Mouse (Mus musculus) limb, embryonic 12.5 days (tissue): ENCODE data around the gene Lrmda. TPM values are rescaled to one million over a fixed set of nuclear protein-coding genes. Genes with fewer than 3 reads are reported as not detected.

Experiments
- ATAC-seq: fragments of 200-750 bp; cut with Nextera tagmentation; 2 replicates; pipeline ENCODE4 v1.8.0; 2017; ENCODE audit warnings: low read depth, moderate TSS enrichment; ENCODE audit not compliant: insufficient number of reproducible peaks, insufficient read depth, low FRiP score, low TSS enrichment
- H3K27ac ChIP-seq: fragments of 300-500 bp; sonication (generic); 2 replicates; pipeline ENCODE4 v1.5.1; 2016; ENCODE audit warnings: mild to moderate bottlenecking, moderate library complexity
- H3K27me3 ChIP-seq: fragments of 300-500 bp; sonication (generic); 2 replicates; pipeline ENCODE4 v1.6.1; 2016; ENCODE audit warnings: mild to moderate bottlenecking, moderate library complexity
- H3K36me3 ChIP-seq: fragments of 300-500 bp; sonication (generic); 2 replicates; pipeline ENCODE4 v1.6.1; 2016; ENCODE audit warnings: mild to moderate bottlenecking, moderate library complexity
- H3K4me1 ChIP-seq: fragments of 300-500 bp; sonication (generic); replicated peaks from 2 replicates; pipeline ENCODE4 v1.6.1; 2016
- H3K4me2 ChIP-seq: fragments of 300-500 bp; sonication (generic); 2 replicates; pipeline ENCODE4 v1.6.1; 2016; ENCODE audit warnings: mild to moderate bottlenecking, moderate library complexity
- H3K4me3 ChIP-seq: fragments of 300-500 bp; sonication (generic); replicated peaks from 2 replicates; pipeline ENCODE4 v1.5.1; 2016; ENCODE audit warnings: mild to moderate bottlenecking
- H3K9ac ChIP-seq: fragments of 300-500 bp; sonication (generic); replicated peaks from 2 replicates; pipeline ENCODE4 v1.6.1; 2016; ENCODE audit warnings: mild to moderate bottlenecking, moderate library complexity
- H3K9me3 ChIP-seq: fragments of 300-500 bp; sonication (generic); 2 replicates; pipeline ENCODE4 v1.6.1; 2016; ENCODE audit warnings: mild to moderate bottlenecking, moderate library complexity
- WGBS: fragments of 180-500 bp; shearing (Covaris S2); methylation state at CpG from one replicate; pipeline ENCODE4 v1.1.7; 2016; 5-methylcytosine and 5-hydroxymethylcytosine counted together
- polyA plus RNA-seq: library from polyadenylated mRNA; unstranded; fragments of >200 nt; fragmentation: Nextera tagmentation; extraction: Ambion mirVana; gene quantifications from 2 replicates; pipeline ENCODE4 v1.2.1, GENCODE M21; 2016

Lrmda gene
- polyA plus RNA-seq, 1 experiment from 2014 or later: 0.41 TPM

DNA sequence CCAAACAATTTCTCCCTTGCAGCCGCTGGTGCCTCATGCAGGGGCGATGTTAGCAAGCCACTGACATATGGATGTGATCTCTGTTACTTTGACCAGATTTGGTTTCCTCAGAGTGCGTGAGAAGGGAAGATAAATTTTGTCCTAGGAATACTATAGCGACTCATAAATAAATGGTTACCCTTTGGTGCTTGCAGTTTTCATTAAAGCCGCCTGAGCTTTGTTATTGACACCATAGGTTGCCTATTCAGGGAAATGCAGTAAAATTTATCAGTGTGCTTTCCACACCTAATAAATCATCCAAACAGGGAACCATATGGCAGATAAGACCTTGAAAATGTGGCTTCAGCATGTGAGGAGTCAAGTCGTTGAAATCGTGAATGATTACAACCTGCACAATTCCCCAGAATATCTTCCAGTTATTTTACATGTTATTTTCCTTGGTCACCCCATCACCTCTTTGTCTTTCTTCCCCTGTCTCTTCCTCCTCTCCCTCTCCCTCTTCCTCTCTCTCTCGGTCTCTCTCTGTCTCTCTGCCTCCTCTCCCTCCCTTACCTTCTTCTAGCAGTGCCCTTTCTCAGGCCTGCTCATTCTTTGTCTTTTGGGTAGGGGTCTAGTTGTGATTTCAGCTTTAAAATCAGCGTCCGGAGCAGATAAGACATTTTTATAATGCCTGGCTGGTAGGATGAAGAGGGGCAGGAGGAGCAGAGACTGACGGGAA, 148.7 kb downstream of the Lrmda start:
- Histone ChIP-seq H3K36me3 (no peaks in the 10 kb centered on the region), H3K27ac (no peak overlapping the region), H3K9ac (no peak overlapping the region), H3K4me1 (peaks cover 35% of the 10 kb centered on the region), H3K4me3 (no peak overlapping the region), H3K9me3 (no peaks in the 10 kb centered on the region), H3K4me2 (peak overlapping the region; percentile 44), H3K27me3 (peaks cover 47% of the 10 kb centered on the region)
- ATAC-seq: no peak
- 12% methylated on average over 11 of the region's 11 CpGs for WGBS

DNA sequence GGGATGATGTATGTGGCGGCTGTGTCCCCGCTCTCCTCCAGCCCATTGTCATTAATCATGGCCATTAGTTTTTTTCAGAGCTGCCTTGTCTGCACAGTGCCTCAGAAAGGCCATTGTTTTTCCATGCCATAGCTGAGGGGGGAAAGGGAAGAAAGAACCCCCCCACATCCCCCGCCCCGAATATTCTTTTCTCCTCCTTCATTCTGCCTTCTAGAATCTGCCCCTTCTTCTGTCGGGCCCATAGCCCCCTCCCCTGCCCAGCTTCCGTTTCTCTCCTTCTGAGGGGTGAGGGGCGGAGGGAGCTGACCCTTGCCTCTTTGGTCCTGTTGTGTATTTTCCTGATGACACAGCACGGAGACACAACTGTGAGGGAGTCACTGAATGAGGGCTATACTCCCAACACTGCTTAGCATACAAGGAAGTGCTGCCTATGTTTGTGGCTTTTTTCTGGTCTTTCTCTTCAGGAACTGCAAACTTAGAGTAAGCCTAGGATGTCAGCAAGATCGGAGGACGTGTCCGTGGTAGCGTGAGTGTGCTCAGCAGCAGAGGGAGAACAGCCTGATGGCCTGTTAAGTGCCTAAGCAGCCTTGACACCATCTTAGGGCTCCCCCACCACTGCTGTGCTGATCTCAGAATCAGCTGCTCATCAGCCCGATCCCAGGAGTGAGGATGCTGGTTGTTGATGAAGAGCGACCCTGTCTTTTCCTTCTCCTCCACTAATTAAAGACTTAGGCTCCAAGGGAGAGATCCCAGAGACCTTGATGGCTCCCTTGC, 149.5 kb downstream of the Lrmda start:
- Histone ChIP-seq H3K9me3 (no peaks in the 10 kb centered on the region), H3K9ac (no peak overlapping the region), H3K36me3 (no peaks in the 10 kb centered on the region), H3K27me3 (peaks cover 43% of the 10 kb centered on the region), H3K4me1 (peaks cover 35% of the 10 kb centered on the region), H3K4me2 (peak overlapping the region; percentile 30), H3K4me3 (no peak overlapping the region), H3K27ac (no peak overlapping the region)
- no peak for ATAC-seq
- WGBS: 22% methylated on average over 14 of the region's 14 CpGs

DNA sequence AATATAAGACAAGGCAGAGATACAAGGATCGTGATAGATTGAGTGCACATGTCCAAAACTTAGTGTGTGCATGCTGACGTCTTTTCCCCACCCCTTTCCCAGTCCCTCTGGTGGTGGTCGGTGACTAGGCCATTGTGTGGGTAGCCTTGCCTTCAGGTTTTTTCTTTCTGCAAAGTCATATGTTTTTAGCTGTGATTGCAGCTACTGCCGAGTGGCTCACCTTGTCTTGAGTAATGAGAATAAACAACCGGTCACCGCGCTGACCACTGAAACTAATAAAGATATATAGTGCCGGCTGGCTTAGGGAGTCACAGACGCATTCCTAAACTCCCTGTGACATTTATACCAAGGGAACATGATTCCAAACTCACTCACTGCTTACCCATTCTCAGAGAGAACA, 155.2 kb downstream of the Lrmda start:
- Histone ChIP-seq H3K27me3 (peaks cover 29% of the 10 kb centered on the region), H3K4me1 (peaks cover 8% of the 10 kb centered on the region; the same call in 1 of the 2 replicates), H3K4me2 (no peak overlapping the region), H3K9ac (no peak overlapping the region), H3K4me3 (no peak overlapping the region), H3K9me3 (no peaks in the 10 kb centered on the region), H3K27ac (no peak overlapping the region), H3K36me3 (no peaks in the 10 kb centered on the region)
- no peak for ATAC-seq
- 17% methylated on average over 9 of the region's 9 CpGs for WGBS

DNA sequence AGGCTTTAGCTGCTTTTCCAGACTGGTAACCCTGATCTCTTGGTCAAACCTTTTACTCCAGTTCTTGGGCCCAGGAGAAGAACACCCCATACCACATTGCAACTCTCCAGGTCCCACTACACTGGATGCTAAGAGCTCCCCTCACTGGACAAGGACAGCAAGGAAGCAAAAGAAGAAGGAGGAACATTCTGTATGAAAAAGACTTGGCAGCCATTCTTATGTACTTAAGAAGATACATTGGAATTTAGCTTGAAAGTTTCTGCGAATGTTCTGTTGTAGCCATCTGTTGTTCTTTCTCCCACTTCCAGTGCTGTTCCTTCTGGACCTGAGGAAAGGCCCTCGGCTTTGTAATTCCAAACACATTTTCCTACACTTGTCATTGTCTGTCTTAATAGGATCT, 160.2 kb downstream of the Lrmda start:
- H3K9me3 ChIP-seq: no peaks in the 10 kb centered on the region

DNA sequence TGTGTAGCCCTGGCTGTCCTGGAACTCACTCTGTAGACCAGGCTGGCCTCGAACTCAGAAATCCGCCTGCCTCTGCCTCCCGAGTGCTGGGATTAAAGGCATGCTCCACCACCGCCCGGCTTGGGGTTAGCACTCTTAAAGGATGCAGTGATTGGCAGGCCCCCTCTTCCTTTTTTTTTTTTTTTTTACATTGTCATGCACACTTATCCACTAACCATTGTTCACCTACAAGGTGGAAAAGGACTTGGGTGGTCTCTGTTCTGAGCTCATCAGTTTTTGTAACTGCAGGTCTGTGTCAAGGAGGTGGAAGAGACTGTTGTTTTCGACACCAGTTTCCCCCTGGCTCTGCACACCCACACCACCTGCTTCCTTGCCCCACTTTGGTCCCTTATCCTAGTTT, 162.0 kb downstream of the Lrmda start:
- Histone ChIP-seq H3K9me3 (no peaks in the 10 kb centered on the region), H3K4me2 (no peak overlapping the region), H3K4me1 (no peaks in the 10 kb centered on the region), H3K27ac (no peak overlapping the region), H3K36me3 (no peaks in the 10 kb centered on the region), H3K4me3 (no peak overlapping the region), H3K9ac (no peak overlapping the region), H3K27me3 (peaks cover 12% of the 10 kb centered on the region)
- 92% methylated on average over 6 of the region's 6 CpGs for WGBS
- ATAC-seq: no peak

More for the DNA sequence above, 160.2 kb downstream of the Lrmda start:
- H3K27me3 ChIP-seq: peaks cover 13% of the 10 kb centered on the region
- ATAC-seq: no peak
- no peak overlapping the region for H3K27ac ChIP-seq
- H3K9ac ChIP-seq: no peak overlapping the region
- H3K4me1 ChIP-seq: peaks cover 6% of the 10 kb centered on the region; the same call in 1 of the 2 replicates
- no peaks in the 10 kb centered on the region for H3K36me3 ChIP-seq
- no peak overlapping the region for H3K4me2 ChIP-seq
- WGBS: 53% methylated on average over 2 of the region's 2 CpGs
- H3K4me3 ChIP-seq: no peak overlapping the region

DNA sequence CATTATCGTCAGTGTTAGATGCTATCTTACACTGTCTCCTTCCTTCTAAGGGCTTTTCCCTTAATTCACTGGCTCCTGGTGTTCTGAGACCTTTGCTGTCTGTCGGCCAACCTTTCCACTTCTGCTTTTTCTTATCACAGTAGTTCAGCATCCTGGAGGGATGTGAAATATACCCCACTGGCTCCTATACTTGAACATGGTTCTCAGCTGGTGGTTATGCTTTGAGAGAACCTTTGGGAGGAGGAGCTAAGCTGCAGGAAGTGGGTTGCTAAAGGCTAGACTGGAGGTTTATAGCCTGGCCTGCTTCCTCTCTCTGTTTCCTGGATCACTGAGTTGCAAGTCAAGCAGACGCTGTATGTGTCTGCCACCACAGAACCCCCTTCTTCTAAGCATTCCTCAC, 163.7 kb downstream of the Lrmda start:
- Histone ChIP-seq H3K36me3 (no peaks in the 10 kb centered on the region), H3K9me3 (no peaks in the 10 kb centered on the region), H3K27me3 (peaks cover 7% of the 10 kb centered on the region), H3K4me1 (no peaks in the 10 kb centered on the region), H3K9ac (no peak overlapping the region), H3K27ac (no peak overlapping the region), H3K4me2 (no peak overlapping the region), H3K4me3 (no peak overlapping the region)
- WGBS: 59% methylated on average over 3 of the region's 3 CpGs
- no peak for ATAC-seq

DNA sequence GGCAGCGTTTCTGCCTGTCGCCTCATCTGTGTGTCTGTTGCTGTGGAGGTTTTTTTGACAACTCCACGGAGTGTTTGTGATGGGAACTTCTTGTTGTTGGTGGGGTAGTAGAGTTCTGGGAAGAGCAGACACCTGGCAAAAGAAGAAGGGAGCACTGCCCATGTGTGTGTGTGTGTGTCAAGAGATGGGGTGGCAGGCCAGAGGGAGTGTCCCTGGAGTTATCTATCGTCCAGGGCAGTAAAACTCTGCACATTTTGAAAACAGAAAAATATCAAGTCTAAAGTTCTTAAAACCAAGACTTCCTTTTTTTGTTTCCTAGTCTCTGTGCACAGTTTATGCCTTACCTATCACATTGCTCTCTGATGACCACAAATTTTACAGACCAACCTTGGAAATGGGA, 165.9 kb downstream of the Lrmda start:
- H3K27ac ChIP-seq: no peak overlapping the region
- no peaks in the 10 kb centered on the region for H3K36me3 ChIP-seq
- no peaks in the 10 kb centered on the region for H3K4me1 ChIP-seq
- ATAC-seq: no peak
- 87% methylated on average over 4 of the region's 4 CpGs for WGBS
- H3K4me3 ChIP-seq: no peak overlapping the region
- H3K27me3 ChIP-seq: peaks cover 10% of the 10 kb centered on the region; the same call in 1 of the 2 replicates
- H3K4me2 ChIP-seq: no peak overlapping the region
- no peak overlapping the region for H3K9ac ChIP-seq
- H3K9me3 ChIP-seq: no peaks in the 10 kb centered on the region

DNA sequence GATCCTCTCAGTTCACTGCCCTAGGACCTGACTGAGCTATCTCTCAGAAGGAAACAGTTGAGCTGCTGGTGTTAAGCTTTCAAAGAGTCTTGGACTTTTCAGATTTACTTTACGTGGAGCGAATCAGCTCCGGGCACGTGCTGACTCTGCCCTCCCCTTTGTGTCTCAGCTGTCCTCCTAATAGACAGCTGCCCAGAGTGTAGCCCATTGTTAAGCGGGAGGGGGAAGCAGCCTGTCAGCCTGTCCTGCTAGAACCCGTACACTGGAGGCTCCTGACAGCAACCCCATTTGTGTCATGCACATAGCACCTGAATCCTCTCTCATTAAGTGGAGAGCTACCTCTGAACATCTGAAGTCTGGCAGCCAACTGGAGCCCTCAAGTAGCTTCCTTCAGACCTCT, 170.6 kb downstream of the Lrmda start:
- no peak for ATAC-seq
- Histone ChIP-seq H3K4me2 (no peak overlapping the region), H3K9me3 (no peaks in the 10 kb centered on the region), H3K36me3 (no peaks in the 10 kb centered on the region), H3K9ac (no peak overlapping the region), H3K4me1 (no peaks in the 10 kb centered on the region), H3K4me3 (no peak overlapping the region), H3K27me3 (peaks cover 26% of the 10 kb centered on the region), H3K27ac (no peak overlapping the region)
- 59% methylated on average over 6 of the region's 6 CpGs for WGBS

DNA sequence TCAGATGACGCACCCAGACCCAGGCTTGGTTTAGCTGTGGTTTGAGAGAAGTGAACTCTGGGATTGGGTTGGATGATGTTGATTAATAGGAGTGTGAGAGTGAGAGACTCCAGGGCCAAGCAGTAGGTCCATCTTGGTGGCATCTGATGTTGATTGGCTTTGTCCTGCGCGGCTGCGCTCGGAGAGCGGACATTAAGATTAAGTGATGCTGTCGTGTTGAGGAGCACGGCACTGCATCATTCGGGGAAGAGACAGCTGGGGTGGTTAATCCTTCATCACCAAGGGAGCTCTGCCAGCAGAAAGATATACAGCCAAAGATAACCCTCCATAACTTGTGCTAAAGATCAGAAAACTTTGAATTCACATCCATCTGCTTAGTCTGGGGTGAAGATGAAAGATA, 172.7 kb downstream of the Lrmda start:
- H3K9ac ChIP-seq: no peak overlapping the region
- no peaks in the 10 kb centered on the region for H3K4me1 ChIP-seq
- WGBS: 56% methylated on average over 9 of the region's 9 CpGs
- H3K4me2 ChIP-seq: no peak overlapping the region
- no peak for ATAC-seq
- H3K36me3 ChIP-seq: no peaks in the 10 kb centered on the region
- no peak overlapping the region for H3K27ac ChIP-seq
- no peak overlapping the region for H3K4me3 ChIP-seq
- H3K9me3 ChIP-seq: no peaks in the 10 kb centered on the region
- peaks cover 32% of the 10 kb centered on the region for H3K27me3 ChIP-seq

DNA sequence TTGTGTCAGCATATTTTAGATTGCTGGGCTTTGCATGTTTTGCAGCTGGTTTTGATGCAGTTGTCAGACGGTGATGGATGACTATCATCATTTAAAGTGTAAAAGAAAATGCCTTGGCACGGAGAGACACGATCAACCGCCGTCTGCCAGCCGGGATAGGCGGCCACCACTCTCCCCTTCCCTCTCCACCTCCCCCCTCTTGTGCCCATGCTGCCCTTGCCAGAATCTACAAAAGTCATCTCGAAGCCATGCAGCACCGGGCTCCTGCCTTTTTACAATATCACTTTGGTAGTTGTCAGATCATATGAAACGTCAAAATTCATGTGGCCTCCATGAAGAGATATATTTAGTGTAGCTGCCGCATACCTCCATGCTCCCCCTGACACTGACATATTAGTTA, 178.5 kb downstream of the Lrmda start:
- no peaks in the 10 kb centered on the region for H3K36me3 ChIP-seq
- WGBS: 48% methylated on average over 11 of the region's 11 CpGs
- H3K4me2 ChIP-seq: no peak overlapping the region
- H3K9ac ChIP-seq: no peak overlapping the region
- no peak overlapping the region for H3K4me3 ChIP-seq
- no peaks in the 10 kb centered on the region; the same call in 1 of the 2 replicates for H3K4me1 ChIP-seq
- ATAC-seq: no peak
- no peak overlapping the region for H3K27ac ChIP-seq
- H3K9me3 ChIP-seq: no peaks in the 10 kb centered on the region
- peaks cover 28% of the 10 kb centered on the region for H3K27me3 ChIP-seq

DNA sequence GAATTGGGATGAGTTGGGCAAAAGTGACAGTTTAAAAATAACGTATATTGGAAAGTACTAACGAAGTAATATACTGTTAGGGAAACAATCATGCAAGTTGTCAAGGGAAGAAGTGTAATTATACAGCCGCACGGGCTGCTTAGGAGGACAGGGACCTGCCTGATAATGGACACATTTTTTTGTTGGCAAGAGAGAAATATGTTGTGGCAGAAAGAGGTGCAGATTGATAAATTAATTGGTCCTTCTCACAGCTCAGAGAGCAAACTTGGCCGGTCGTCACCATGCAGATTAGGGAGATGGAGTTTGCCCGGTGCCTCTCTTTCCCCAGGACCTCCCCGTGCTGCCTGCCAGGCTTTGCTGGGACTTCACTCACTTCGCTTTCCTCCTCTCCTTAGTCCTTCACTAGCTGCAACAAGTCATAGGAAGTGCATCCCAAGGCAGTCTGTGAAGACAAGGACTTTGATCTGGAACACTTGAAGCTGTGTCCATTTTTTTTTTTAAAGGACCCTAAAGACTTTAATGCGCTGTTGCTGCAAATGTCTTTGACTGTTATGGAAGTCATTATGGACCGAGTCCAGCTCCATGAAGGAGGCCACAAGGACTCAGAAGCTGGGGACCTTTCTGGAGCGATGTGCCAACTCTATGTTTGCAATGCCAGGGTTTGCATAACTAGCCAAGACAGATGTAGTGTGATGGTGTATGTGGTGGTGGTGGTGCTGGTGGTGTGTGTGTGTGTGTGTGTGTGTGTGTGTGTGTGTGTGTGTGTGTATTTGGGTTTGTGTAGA, 179.3 kb downstream of the Lrmda start:
- no peak for ATAC-seq
- Histone ChIP-seq H3K4me3 (no peak overlapping the region), H3K4me2 (no peak overlapping the region), H3K9me3 (no peaks in the 10 kb centered on the region), H3K4me1 (no peaks in the 10 kb centered on the region; the same call in 1 of the 2 replicates), H3K36me3 (no peaks in the 10 kb centered on the region), H3K27me3 (peaks cover 23% of the 10 kb centered on the region), H3K27ac (no peak overlapping the region), H3K9ac (no peak overlapping the region)
- 65% methylated on average over 12 of the region's 12 CpGs for WGBS
